Mouse (Mus musculus) T-helper 17 cell (primary cell): Measurements from ENCODE around the gene Sh3bp5l.

ENCODE experiments used
- in situ Hi-C, 2 experiments: fragments of 300-600 bp; cut with MboI, MseI; formaldehyde crosslinking; loops; 1 replicate in 1 of 2; 2 replicates in 1 of 2; pipeline ENCODE4 v1.15.1; 2025; ENCODE audit warnings: high pct_unique_total_duplicates in 2 of 2

Gene Sh3bp5l

DNA sequence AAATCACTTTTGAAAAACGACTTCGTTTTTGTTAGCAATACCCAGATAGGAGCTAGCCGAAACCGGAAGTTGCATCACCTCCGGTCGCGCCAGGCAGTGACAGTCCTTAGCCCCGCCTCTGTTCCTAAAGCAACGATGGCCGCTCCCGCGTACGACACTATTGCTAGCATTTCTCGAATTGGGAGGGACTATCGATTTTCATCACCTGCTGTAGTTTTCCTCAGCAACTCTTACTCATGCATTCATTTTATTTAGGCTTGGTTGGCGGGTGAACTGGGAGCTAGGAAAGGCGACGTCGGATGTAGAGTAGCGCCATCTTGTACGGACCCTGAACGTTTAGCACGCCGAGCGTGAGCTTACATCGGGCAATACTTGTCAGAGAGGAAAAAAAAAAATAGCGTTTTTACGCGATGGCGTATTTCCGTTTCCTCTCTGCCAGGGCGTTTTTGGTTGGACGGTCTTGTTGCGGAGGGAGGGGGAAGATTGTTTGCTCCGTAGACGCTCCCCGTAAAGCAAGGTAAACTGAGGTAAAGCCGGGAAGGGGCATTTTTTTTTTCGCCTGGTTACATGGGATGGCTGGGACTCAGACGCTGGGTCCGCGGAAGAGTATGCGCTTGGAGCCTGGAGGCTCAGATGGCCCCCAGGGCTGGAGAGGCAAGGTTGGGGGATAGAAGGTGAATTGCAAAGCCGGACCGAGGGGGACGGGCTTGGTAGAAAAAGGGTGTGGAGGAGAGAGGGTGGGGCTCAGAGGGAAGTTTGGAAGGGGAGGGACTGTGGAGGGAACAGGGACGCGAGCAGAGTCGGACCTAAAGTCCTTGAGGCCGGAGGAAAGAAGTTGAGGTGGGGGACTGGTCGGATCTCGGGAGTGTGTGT, at the start of gene Sh3bp5l, which contains the start of gene Zfp672:
TSS of gene Sh3bp5l (plus strand) at position 449 of the 873 bp plus-strand sequence.
TSS of gene Zfp672 (minus strand) at position 64 of the 873 bp plus-strand sequence.
- in situ Hi-C loops = no loop called here

DNA sequence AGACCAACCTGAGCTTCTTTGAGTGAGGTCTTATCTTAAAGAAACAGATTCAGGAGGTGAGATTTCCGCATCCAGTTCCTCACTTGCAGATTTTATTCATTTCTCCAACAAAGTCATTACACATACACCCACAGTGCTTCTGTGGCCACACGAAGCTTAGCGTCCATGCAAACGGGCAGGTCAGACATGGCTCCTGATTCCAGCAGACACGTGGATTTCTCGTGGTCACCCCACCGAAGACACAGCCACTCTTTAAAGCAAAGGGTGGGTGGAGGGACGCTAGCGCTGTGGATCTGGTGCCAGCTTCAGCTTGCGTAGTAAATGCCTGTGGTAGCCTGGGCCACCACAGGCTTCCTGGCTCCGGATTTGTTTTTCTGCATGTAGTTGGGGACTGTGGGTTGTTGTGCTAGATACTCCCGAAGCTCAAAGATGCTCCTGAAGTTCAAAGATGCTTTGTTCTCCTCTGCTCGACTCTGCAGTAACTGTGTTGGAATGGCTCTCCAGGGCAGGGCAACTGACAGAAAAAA, 48.5 kb upstream of the Sh3bp5l start:
- in situ Hi-C loops = loop anchor here in 1 of 2 experiments (10.0 kb wide), 1 partner anchor 343 kb away; no protein-coding TSS in a partner anchor

DNA sequence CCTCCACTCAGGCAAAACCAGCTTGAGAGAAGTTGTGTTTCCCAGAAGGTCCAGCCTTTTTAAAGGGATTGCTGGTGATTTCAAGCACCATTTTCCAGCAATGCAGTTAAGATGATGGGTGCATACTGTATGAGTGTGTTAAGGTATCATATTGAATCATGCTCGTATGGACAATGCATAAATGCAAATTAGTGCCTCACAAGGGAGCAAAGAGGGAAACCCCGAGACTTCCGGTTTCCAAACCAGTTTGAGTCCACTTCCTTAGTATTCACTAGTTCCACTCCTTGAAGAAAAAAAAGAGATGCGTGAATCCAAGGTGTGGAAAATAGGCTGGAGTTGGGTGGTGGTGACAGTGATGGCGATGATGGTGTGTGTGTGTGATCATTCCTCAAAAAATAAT, 48.0 kb upstream of the Sh3bp5l start:
- in situ Hi-C loops = loop anchor here in 1 of 2 experiments (10.0 kb wide), 1 partner anchor 342 kb away; no protein-coding TSS in a partner anchor

DNA sequence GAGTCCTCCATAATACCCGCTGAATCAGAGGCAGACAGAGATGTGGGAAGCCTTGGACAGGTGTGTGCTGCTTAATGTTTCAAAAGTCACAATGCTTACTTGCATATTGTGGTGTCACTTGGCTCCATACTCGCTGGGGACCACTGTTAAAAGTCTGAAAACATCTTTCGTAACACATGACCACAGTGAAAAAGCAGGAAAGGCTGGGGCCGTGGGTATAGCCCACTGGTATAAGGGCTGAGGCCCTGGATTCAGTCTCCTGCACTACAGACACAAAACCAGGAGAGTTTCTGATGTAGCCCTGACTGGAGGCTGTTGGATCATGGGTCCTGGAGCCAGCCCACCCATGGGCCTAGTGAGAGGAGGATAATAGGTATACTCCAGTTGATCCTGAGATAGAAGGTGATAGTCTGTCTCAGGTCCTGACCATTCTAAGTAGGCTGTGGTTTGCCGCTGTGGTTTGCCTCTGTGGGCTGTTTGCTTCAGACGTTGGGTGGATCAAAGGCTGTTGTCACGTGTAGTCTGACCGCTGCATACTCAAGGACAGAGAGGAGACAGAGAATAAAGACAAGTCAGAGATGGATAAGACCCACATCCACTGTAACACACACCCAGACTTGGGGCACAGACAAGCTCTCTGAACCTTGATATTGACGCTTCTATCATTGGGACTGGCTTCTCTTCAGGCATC, 40.4 kb upstream of the Sh3bp5l start:
- in situ Hi-C loops = loop anchor here in 1 of 2 experiments (10.0 kb wide), 1 partner anchor 335 kb away; no protein-coding TSS in a partner anchor

DNA sequence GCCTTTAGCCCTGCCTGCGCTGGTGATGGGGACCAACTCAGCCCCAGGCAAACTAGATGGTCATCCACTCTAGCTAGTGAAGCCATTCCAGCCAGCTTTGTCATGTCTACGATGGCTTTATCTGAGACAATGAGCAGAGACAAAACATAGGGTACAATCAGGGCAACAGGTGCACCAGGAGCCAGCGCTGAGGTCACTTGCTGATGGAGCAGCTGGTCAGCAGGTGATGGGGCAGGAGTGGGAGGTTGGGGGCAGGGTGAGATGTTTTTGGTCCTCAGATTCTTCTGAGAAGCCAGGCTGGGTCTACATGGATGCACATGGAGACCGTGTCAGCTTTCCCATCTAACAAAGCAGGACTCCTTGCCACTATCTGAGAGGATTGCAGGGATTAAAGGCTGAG, 39.7 kb upstream of the Sh3bp5l start:
- in situ Hi-C loops = no loop called here

DNA sequence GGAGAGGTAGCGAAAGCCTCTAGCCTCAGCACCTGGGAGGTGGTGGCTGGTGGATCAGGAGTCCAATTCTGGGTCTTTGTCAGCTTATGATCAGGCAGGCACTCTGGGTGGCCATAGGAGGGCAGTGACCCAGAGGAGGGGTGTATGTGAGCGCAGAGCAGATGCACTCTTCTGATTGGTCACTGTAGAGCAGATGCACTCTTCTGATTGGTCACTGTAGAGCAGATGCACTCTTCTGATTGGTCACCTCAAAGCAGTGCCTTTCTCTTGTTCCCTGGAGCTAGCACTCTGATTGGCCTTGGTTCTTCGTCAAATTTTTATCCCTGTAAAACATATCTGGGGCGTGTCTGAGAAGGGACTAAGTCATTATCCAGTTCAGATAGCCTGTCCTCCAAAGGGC, 37.7 kb upstream of the Sh3bp5l start:
- in situ Hi-C loops = no loop called here

DNA sequence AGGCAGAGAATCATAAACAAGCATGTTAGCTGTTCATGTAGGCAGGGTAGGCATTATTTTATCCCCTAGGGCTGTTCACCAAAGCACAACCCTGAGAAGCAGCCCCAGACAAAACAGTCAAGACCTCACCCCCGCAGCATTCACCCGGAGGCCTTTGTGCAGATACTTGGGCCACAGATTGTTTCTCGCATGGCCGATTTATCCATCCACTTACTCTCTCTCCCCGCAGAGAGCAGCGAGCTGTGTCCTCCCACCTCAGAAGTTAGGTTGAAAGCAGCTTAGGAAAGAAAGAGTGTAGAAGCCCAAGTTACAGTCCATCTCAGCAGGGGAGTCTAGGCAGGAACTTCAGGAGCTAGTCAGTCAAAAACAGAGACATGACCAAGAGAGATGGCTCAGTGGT, 33.1 kb upstream of the Sh3bp5l start:
- in situ Hi-C loops = no loop called here

DNA sequence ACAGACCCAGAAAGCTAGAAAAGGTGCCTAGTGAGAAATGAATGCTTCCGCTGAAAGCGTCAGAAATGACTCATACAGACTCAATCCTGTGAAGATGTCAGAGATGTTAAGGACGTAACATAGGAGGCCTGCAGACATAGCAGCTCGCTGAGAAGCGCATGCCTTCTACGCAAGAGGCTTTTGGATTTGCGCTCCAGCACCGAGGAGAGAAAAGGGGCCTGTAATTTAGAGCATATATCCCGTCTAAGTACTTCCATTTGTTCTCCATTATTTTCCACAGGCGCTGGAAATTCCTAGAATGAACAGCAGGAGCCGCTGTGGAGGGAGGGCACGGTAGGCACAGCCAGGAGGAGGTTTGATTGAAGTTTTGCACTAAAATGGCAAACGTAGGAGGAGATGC, 29.5 kb upstream of the Sh3bp5l start:
- in situ Hi-C loops = loop anchor here (5.0 to 25.0 kb wide), 4 partner anchors 119 to 904 kb away; partner anchors contain the start of genes 2310033P09Rik (in 1 of the 2), Hist3h2a (in 1 of the 2), Mrpl55 (in 1 of the 2) and Trim17 (in 1 of the 2)

DNA sequence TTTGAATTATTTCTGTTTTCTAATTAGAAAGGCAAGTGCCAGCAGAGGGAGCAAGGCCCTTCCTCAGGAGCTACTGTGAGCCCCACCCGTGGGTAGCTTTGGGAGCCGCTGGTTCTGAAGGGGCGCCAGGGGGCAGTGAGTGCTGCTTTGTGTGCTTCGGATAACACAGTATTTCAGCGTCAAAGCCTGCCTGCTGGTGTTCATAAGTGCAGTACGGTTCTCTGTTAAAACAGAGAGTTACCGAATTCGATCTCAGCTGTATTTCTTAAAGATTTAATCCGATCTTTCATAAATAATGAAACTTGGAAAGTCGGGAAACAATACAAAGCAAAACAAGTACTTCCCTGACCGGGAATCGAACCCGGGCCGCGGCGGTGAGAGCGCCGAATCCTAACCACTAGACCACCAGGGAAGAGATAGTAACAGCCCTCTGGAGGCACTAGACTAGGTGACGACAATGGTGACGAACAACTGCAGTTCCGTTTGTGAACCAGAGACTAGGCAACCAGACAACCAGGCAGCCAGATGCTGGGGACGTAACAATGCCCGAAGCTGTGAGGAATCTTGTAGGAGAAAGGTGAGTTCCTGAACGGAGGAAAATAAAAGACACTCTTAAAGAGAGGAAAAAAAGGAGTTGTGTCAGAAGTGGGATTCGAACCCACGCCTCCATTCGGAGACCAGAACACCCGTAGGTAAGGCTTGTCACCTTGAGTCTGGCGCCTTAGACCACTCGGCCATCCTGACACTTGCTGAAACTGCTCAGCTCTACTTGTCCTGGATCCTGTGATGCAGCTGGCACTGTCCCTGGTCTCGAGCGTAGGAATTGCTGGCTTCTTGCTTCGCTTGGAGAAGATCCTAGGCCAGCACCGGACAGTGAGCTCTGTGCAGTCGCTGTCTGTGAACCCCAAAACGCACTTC, 28.4 kb upstream of the Sh3bp5l start:
- in situ Hi-C loops = loop anchor here (5.0 to 25.0 kb wide), 4 partner anchors 120 to 903 kb away; partner anchors contain the start of genes 2310033P09Rik (in 1 of the 2), Hist3h2a (in 1 of the 2), Mrpl55 (in 1 of the 2) and Trim17 (in 1 of the 2)

DNA sequence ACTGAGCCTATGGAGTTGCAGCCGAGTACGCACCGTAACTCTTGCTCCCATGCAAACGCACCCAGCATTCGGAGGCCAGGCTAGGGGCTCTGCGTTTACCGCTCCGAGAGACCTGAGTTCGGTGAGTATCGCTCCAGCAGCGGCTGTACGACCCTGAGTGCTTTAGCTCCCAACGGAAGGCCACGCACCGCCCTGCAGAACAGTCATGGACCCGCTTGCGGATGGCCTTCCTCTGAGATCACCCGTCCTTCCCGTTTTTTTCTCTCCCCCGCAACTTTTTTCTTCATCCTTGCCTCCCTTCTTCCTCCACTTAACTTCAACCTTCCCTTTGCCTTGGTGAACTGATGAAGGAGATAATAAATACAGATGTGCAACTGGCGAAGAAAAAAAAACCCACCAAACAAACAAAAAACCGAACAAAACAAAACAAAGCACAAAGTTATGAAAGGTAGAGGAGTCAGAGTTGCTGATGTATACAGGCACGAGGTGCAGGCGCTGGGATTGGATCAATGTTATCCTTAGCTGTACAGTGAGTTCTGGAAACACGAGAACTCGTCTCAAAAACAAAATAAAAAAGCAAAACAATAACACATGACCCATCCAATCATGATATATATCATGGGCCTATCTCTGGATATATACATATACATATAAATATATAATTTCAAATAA, 27.6 kb upstream of the Sh3bp5l start:
- in situ Hi-C loops = loop anchor here (5.0 to 25.0 kb wide), 4 partner anchors 121 to 902 kb away; partner anchors contain the start of genes 2310033P09Rik (in 1 of the 2), Hist3h2a (in 1 of the 2), Mrpl55 (in 1 of the 2) and Trim17 (in 1 of the 2)

DNA sequence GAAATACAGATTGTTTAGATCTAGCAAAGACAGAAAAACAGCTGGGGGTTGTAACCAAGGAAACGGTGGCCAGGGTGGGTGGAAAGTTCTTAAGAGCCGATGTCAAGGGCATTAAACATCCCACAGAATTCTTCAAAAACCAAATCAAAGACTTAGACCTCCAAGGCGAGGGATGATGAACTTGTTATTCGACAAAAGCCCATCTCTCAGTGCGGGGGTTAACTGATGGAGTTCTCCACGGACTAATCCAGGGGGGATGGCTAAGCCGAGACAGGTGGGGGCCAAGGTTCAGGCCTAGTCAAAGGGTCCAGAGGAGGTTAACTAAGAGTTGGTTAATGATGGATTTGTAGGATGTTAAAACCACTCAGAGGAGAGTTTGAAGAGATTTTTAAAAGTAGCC, 26.9 kb upstream of the Sh3bp5l start:
- in situ Hi-C loops = loop anchor here (5.0 to 25.0 kb wide), 4 partner anchors 121 to 901 kb away; partner anchors contain the start of genes 2310033P09Rik (in 1 of the 2), Hist3h2a (in 1 of the 2), Mrpl55 (in 1 of the 2) and Trim17 (in 1 of the 2)

DNA sequence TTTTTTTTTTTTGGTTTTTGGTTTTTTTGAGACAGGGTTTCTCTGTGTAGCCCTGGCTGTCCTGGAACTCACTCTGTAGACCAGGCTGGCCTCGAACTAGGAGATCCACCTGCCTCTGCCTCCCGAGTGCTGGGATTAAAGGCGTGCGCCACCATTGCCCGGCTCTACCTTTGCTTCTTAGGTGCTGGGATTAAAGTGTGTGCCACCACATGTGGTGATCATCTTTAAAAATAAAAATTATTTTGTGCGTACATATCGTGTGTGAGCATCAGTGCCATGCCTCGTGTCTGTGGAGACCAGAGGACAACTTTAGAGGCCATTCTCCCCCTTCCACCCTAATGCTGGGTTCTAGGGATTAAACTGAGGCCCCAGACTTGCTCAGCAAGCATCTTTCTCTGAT, 25.2 kb upstream of the Sh3bp5l start:
- in situ Hi-C loops = loop anchor here (5.0 to 25.0 kb wide), 5 partner anchors 133 to 900 kb away; partner anchors contain the start of genes 2310033P09Rik (in 1 of the 2), Hist3h2a (in 1 of the 2), Mrpl22 (in 1 of the 2) and Mrpl55 (in 1 of the 2)

DNA sequence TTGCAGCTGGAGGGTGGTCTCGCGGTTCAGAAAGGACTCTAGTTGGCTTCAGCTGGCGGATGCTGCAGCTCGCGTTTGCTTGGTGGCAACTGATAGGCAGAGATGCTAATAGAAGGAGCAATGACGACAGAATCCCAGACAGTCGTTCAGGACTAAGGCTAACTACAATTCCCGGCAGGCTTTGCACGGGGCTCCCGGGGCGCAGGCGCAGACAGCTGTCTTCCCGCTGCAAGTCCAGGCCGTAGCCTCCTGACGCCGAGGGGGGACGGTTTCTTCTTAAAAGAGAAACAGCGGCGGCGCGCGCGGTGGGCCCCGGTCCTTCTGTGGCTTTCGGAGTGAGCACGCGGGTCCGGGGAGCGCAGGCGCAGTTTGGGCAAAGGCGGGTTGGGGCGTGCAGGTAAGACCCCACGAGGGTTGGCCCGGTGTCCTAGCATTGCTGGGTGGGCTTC, 23.6 kb upstream of the Sh3bp5l start, which contains the start of gene Zfp692:
TSS of gene Zfp692 (plus strand) at position 210 of the 449 bp plus-strand sequence.
- in situ Hi-C loops = loop anchor here (5.0 to 25.0 kb wide), 5 partner anchors 135 to 898 kb away; partner anchors contain the start of genes 2310033P09Rik (in 1 of the 2), Hist3h2a (in 1 of the 2), Mrpl22 (in 1 of the 2) and Mrpl55 (in 1 of the 2)

DNA sequence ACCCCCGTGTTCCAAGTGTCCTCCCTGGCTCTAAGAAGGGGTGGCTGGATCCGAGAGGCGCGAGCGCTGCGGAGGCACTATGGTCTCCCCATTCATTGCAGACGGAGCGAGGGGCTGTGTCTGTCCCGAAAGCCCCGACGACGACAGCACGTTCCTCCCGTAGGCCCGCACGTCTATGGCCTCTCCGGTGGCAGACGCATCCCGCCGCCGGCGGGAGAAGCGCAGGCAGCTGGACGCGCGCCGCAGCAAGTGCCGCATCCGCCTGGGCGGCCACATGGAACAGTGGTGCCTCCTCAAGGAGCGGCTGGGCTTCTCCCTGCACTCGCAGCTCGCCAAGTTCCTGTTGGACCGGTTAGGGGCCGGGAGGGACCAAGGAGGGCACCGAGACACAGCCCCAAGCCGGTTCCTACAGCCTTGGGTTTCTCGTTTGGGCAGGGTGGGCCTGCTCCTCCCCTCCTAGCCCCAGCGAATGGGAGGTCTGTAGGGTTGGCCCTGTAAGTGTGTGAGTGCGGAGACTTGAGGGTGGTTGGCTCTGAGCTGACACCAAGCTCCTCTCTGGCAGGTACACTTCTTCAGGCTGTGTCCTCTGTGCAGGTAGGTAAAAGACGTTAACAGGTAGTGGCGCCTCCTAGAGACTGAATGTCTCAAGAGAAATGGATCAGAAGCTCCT, 23.0 kb upstream of the Sh3bp5l start:
- in situ Hi-C loops = loop anchor here (5.0 to 25.0 kb wide), 5 partner anchors 135 to 897 kb away; partner anchors contain the start of genes 2310033P09Rik (in 1 of the 2), Hist3h2a (in 1 of the 2), Mrpl22 (in 1 of the 2) and Mrpl55 (in 1 of the 2)

DNA sequence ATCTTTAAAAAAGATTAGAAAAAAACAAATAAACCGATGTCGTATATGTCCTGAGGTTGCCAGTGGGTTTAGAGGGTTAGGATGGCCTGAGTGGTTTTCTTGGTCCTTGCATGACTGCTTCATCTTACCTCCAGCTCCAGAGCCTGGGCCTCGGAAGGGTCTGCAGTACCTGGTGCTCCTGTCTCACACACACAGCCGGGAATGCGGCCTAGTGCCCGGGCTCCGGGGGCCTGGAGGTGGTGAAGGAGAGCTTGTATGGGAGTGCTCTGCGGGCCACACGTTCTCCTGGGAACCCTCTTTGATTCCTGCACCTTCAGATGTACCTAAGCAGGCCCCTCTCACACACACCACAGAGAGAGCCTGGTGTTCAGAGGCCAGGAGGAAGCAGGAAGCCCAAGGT, 21.9 kb upstream of the Sh3bp5l start:
- in situ Hi-C loops = loop anchor here (5.0 to 25.0 kb wide), 5 partner anchors 136 to 896 kb away; partner anchors contain the start of genes 2310033P09Rik (in 1 of the 2), Hist3h2a (in 1 of the 2), Mrpl22 (in 1 of the 2) and Mrpl55 (in 1 of the 2)

DNA sequence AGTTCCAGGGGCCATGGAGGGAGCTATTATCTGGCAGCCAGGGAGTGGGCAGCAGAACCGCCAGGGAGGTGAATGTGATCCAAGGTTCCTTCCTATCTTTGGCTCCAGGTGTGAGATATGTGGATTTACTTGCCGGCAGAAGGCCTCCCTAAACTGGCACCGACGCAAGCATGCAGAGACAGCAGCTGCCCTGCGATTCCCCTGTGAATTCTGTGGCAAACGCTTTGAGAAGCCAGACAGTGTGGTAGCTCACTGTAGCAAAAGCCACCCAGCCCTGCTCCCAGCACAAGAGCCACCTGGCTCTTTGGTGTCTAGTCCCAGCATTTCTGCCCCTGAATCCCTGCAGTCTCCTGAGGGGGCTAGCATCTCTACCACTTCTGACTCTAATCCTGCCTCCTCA, 16.5 kb upstream of the Sh3bp5l start:
- in situ Hi-C loops = loop anchor here in 1 of 2 experiments (5.0 to 25.0 kb wide), 3 partner anchors 299 to 642 kb away; no protein-coding TSS in a partner anchor

DNA sequence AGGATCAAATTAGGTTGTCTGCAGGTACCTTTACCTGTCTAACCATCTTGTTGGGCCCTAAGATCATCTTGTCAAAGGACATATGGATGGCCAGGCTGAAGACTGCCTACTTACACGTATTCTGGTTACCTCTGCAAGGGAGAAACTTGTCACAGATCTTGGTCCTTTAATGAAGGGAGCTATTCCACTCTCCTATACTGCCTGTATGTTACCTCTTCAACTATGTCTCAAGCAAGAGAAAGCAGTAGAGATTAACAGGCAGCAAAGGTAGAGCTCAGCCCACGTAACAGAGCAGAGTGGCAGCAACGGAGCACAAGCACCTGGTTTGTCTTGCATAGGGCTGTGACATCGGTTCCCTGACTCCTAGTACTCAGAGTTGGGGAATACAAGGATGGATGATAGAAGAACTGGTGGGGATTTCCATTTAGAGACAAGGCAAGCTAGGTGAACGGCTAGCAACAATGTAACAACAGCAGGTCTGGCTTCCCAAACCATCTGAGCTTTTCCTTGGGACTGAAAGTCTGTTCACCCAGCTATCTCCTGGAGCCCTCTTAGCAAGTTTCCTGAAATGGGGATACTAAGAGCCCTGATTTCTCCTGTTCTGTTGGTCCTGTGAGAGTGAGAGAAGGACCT, 14.9 kb upstream of the Sh3bp5l start:
- in situ Hi-C loops = loop anchor here in 1 of 2 experiments (10.0 to 25.0 kb wide), 2 partner anchors 301 to 353 kb away; no protein-coding TSS in a partner anchor
